Mouse (Mus musculus) CD4-positive helper T cell, adult 2 months (primary cell): ENCODE results near the gene Copg1.
"Not testable (repeated sequence)": the region's sequence is repeated elsewhere in the genome, so short reads cannot be mapped to it uniquely, and the experiment has no call there.

Experiments used
- DNase-seq: peaks from one replicate; pipeline ENCODE4 v3.0.0-alpha.2; 2012; ENCODE audit warnings: low read depth, missing footprints, low spot score

Gene Copg1

DNA sequence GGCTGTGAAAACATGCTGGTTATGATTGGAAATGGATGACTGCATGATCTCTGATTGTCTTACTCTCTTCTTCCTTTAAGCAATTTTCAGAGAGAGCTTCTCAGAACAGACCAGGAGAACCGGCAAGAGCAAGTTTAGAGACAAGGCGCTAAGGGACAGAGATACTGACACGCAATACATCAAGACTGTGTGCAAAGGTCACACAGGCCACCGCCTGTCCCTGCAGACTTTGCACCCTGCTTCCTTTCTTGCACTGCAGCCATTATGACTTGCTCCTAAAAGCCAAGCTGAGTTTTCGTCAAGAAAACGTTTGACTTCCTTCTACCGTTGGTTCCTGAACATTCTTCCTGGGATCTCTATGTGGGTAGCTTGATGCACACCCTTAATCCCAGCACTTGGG is 12.1 kb upstream of the Copg1 start:
- no peak for DNase-seq

DNA sequence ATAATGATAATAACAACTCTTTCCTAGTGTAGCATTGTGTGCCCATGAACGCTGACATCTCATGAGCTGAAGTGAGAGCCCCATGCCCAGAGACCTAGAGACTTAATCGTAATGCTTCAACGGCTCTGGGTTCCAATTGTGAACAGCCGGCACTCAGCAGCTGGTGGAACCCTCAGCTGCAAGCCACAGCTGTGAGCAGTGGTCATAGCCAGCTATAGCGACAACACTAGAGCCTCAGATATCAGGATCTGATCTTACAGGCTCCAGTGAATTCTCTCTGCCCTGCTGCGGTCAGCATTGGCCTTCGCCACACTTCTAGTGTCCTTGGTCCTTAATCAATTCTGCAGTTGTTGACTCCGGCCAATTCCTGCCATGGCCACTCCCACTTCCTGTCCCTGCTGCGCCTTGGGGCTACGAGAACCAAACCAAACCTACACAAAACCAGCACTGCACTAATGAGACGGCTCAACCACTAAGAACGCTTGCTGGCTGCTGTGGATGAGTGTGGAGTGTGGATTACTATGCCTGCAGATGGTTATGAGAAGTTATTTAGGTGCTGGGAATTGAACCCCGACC is 11.5 kb upstream of the Copg1 start:
- DNase-seq, result no peak

- DNase-seq, result no peak
Measured at GRCm38 (mm10) chr6:87879010-87879409, 8.6 kb upstream of the Copg1 start.

GRCm38 (mm10) chr6:87879628-87880027 is 8.0 kb upstream of the Copg1 start:
- DNase-seq, result no peak

DNA sequence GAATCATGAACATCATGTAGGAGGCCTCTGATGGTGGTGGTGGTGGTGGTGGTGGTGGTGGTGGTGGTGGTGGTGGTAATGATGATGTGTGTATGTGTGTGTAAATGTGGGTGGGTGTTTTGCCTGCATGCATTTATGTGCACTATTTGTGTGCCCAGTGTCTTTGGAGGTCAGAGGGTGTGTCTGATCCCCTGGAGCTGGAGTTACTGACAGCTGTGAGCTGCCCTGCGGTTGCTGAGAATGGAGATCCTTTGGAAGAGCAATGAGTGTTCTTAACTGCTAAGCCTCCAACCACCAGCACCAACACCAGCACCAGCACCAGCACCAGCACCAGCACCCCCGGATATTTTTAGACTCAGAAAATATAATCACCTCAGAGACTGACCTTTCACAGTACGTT is 5.4 kb upstream of the Copg1 start:
- no peak for DNase-seq

DNA sequence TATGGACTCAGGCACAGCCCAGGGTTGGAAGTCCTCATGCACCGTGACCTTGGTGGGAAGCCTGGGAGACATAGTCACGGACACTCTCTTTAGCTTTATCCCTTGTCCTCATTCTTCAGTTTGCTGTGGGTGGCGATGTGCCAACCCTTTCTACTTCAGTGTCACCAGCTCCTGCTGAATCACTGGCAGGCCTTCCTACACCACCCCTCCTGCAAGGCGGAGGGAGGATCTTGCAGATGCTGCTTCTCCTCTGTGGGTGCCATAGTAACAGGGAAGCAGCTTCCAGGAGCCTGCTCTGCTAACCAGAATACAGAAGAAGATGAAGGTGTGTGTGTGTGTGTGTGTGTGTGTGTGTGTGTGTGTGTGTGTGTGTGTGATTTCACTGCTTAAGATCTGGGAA is 4.8 kb upstream of the Copg1 start:
- no peak for DNase-seq

GRCm38 (mm10) chr6:87886721-87887120 is 893 bp upstream of the Copg1 start:
- no peak for DNase-seq

GRCm38 (mm10) chr6:87893931-87894330 is 6.3 kb downstream of the Copg1 start:
- DNase-seq, result no peak

DNA sequence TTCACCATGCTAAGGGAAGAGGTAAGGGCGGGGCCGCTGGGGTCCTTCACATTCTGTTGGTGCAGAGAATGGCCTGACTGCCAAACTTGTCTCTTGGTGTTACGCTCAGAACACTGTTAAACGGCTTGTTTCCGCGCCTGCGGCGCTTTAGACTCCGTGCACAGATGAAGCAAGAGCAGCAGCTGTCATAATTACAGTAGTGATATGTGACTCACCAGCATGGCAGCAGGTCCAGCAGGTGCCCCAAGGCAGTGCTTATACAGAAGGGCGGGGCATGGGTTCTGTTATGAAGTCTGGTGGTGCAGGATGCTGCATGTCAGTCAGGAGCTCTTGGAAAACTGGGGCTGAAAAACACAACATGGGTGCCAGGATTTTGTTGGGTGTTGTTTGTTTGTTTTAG is 10.4 kb downstream of the Copg1 start:
- no peak for DNase-seq

- peak; percentile 29 for DNase-seq
Measured at GRCm38 (mm10) chr6:87906632-87907031, 19.0 kb downstream of the Copg1 start.

DNA sequence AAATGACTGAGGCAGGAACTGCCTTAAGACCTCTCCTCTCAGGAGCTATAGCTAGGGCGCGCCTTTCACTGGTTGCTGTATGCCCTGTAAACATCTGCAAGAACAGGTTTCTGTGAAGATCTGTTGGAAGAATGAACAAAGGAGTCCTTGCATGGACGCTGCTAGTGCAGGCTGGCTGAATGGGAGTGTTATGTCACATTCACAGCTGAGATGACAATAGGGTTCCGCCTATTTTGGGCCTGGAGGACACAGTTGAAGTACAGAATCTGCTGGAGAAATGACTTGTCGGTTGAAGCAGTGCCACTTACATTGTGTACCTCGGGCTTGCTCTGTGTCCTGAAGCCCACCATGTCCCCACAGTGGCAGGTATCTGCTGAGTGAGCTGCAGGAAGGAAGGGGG is 21.6 kb downstream of the Copg1 start:
- DNase-seq, result no peak

- DNase-seq, result no peak
Measured at GRCm38 (mm10) chr6:87911559-87911958, 23.9 kb downstream of the Copg1 start.

GRCm38 (mm10) chr6:87913661-87914325 is 26.2 kb downstream of the Copg1 start, which contains the start of gene Hmces:
Gene Hmces, plus strand, starts transcription at chr6:87913935.
- peak; percentile 93 for DNase-seq

GRCm38 (mm10) chr6:87914326-87915102 is 26.9 kb downstream of the Copg1 start:
- DNase-seq, result peak; percentile 5

DNA sequence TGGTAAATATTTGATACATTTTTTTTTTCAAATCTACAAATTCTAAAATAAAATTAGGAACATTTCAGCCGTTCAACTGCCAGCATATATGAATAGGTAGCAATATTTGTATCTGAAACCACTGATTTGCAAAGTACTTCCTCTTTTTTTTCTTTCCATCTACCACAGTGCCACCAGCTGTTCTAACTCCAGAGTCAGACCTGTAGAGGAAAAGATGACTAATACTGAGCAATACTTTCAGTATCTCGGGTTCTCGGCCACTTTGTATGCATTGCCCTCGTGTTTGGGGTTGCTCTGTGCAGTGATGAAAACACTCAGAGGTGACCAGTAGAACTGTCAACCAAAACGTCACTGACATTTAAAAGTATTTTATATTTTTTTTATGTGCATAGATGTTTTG is 28.3 kb downstream of the Copg1 start:
- DNase-seq, result peak; percentile 80

- peak; percentile 56 for DNase-seq
Measured at GRCm38 (mm10) chr6:87921201-87921600, 33.6 kb downstream of the Copg1 start.

- DNase-seq, result no peak
Measured at GRCm38 (mm10) chr6:87923624-87924023, 36.0 kb downstream of the Copg1 start.

GRCm38 (mm10) chr6:87935037-87935436 is 47.4 kb downstream of the Copg1 start:
- DNase-seq, result no peak

- DNase-seq, result no peak
Measured at GRCm38 (mm10) chr6:87937178-87937788, 49.7 kb downstream of the Copg1 start.

- no peak for DNase-seq
Measured at GRCm38 (mm10) chr6:87938941-87939340, 51.3 kb downstream of the Copg1 start.

GRCm38 (mm10) chr6:87942179-87942578 is 54.6 kb downstream of the Copg1 start:
- DNase-seq, result no peak

- not testable (repeated sequence) for DNase-seq
Measured at GRCm38 (mm10) chr6:87962457-87962856, 74.8 kb downstream of the Copg1 start.
